Mouse (Mus musculus): ENCODE data around the gene Poldip2. TPM values are rescaled to one million over a fixed set of nuclear protein-coding genes. Genes with fewer than 3 reads are reported as not detected.

Gene Poldip2
- polyA plus RNA-seq, 1 experiment, result 190 TPM

DNA sequence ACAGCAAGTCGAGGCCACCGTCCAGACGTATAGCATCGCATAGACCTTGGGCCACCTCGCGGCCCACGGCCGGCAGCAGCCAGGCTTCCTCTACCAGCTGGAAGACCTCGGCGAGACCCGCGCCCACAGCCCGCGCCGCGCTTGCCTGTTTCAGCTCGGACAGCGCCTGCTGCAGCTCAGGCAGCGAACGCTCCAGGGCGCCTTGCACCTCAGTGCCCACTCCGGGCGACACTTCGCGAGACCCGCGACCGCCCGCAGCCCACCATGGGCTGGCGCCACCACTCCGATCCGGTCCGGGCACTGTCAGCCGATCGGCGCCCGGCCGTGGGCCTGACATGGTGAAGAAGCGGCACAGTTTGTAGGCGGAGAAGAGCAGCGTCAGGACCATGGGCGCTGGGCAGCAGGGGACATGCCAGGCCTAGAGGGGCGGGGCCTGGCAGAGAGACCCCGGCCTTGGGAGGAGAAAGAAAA, 14.9 kb upstream of the Poldip2 start:
- Histone ChIP-seq H3K4me1 (ENCODE audit: control insufficient read depth, insufficient read depth, insufficient read length, low read length) (no peaks in the 10 kb centered on the region), H3K4me3 (ENCODE audit: insufficient read depth, low read depth, low read length) (peak overlapping the region; percentile 44), H3K27ac (replicated peaks; ENCODE audit: low read depth, low read length) (no peak overlapping the region)

- Histone ChIP-seq H3K4me3 (ENCODE audit: insufficient read depth, low read depth, low read length) (peak within 1 kb of the TSS; percentile 61), H3K27ac (replicated peaks; ENCODE audit: low read depth, low read length) (no peak within 1 kb of the TSS), H3K4me1 (ENCODE audit: control insufficient read depth, insufficient read depth, insufficient read length, low read length) (no peaks in the 10 kb centered on the region)
Observed at GRCm38 (mm10) chr11:78497544-78498522, 14.2 kb upstream of the Poldip2 start, which contains the start of gene Sarm1. Gene Sarm1 (minus strand): TSS chr11:78497754.

- Histone ChIP-seq H3K27ac (replicated peaks; ENCODE audit: low read depth, low read length) (peak within 1 kb of the TSS; percentile 35; the same call in 1 of the 2 replicates), H3K4me3 (ENCODE audit: insufficient read depth, low read depth, low read length) (peak within 1 kb of the TSS; percentile 61), H3K4me1 (ENCODE audit: control insufficient read depth, insufficient read depth, insufficient read length, low read length) (no peaks in the 10 kb centered on the region)
Observed at GRCm38 (mm10) chr11:78499004-78499403, 13.0 kb upstream of the Poldip2 start, which contains the start of gene Vtn. Gene Vtn (plus strand): TSS chr11:78499091.

GRCm38 (mm10) chr11:78499543-78499942, 12.4 kb upstream of the Poldip2 start:
- Histone ChIP-seq H3K4me1 (ENCODE audit: control insufficient read depth, insufficient read depth, insufficient read length, low read length) (no peaks in the 10 kb centered on the region), H3K4me3 (ENCODE audit: insufficient read depth, low read depth, low read length) (peak overlapping the region; percentile 32), H3K27ac (replicated peaks; ENCODE audit: low read depth, low read length) (no peak overlapping the region)

DNA sequence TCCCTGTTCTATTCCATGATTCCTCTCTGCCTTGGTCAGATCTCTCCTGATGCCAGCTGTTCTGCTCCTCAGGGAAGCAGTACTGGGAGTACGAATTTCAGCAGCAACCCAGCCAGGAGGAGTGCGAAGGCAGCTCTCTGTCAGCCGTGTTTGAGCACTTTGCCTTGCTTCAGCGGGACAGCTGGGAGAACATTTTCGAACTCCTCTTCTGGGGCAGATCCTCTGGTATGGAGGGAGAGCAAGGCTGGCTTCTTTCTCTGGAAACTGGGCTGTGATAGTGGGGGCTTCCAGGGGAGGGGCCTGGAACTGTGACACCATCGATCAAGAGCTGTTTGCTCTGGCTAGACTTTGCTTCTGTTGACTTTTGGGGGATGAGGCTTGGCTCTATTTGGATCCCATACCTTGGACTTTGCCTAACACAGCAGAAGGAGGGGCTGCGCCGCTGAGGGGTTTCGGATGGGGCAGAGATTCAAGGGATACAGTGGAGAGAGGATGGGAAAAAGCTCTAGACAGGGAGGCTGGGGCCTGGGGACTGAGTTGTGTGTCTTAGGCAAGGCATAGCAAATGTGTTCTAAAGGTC, 11.3 kb upstream of the Poldip2 start:
- Histone ChIP-seq H3K27ac (replicated peaks; ENCODE audit: low read depth, low read length) (no peak overlapping the region), H3K4me3 (ENCODE audit: insufficient read depth, low read depth, low read length) (no peak overlapping the region), H3K4me1 (ENCODE audit: control insufficient read depth, insufficient read depth, insufficient read length, low read length) (no peaks in the 10 kb centered on the region)

DNA sequence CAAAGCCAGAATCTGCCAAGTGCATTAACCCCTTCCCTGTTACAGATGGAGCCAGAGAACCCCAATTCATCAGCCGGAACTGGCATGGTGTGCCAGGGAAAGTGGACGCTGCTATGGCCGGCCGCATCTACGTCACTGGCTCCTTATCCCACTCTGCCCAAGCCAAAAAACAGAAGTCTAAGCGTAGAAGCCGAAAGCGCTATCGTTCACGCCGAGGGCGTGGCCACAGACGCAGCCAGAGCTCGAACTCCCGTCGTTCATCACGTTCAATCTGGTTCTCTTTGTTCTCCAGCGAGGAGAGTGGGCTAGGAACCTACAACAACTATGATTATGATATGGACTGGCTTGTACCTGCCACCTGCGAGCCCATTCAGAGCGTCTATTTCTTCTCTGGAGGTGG, 10.5 kb upstream of the Poldip2 start:
- H3K4me1 ChIP-seq (ENCODE audit: control insufficient read depth, insufficient read depth, insufficient read length, low read length), result no peaks in the 10 kb centered on the region
- H3K27ac ChIP-seq (replicated peaks; ENCODE audit: low read depth, low read length), result no peak overlapping the region
- no peak overlapping the region for H3K4me3 ChIP-seq (ENCODE audit: insufficient read depth, low read depth, low read length)

DNA sequence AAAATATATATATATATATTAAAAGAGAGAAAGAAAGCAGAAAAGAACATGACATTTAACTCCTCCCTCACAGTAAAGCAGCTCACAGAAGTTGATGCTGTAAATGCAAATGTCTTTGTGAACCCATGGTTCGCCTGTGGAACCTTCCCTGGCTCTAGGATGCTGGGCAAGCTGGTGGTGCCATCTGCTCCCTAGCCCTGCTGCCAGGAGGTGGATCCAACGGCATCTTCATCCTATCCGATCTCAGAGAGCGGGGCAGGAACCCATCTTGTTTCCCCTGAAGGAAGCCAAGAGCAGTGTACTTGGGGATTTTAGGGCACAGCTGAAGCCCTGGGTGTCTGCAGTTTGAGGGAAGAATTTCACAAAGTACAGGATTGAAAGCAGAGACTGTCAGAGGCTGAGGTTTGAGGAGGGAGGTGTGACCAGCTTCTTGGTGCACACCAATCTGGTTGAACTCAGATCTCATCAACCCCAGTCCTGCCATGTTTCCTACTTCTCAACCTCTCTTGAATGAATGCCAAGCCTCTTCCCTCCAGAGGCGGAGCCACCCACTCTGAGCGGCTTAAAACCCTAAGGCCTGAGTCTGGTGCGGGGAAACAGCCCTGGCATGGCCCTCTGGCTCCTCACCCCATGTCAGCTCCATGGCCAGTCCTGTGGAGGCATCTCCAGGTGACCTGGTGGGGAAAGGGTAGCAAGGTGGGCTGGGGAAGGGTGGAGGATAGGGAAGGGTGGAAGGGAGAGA, 8.9 kb upstream of the Poldip2 start, which contains the start of gene Sebox:
Sebox (plus strand) TSS at position 539 of the 742 bp plus-strand sequence.
- no peaks in the 10 kb centered on the region for H3K4me1 ChIP-seq (ENCODE audit: control insufficient read depth, insufficient read depth, insufficient read length, low read length)
- H3K4me3 ChIP-seq (ENCODE audit: insufficient read depth, low read depth, low read length), result no peak within 1 kb of the TSS
- H3K27ac ChIP-seq (replicated peaks; ENCODE audit: low read depth, low read length), result no peak within 1 kb of the TSS

- H3K27ac ChIP-seq (replicated peaks; ENCODE audit: low read depth, low read length), result no peak overlapping the region
- H3K4me1 ChIP-seq (ENCODE audit: control insufficient read depth, insufficient read depth, insufficient read length, low read length), result no peaks in the 10 kb centered on the region
- no peak overlapping the region for H3K4me3 ChIP-seq (ENCODE audit: insufficient read depth, low read depth, low read length)
Observed at GRCm38 (mm10) chr11:78505430-78505829, 6.6 kb upstream of the Poldip2 start.

DNA sequence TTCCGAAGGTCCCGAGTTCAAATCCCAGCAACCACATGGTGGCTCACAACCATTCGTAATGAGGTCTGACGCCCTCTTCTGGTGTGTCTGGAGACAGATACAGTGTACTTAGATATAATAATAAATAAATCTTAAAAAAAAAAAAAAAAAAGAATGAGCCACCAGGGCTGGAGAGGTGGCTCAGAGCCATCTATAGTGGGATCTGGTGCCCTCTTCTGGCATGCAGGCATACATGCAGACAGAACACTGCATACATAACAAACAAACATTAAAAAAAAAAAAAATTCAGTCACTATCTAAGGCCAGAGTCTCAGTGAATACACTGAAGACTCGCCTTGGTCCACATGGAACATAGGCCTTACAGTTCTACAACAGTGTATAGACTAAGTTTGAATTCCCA, 2.8 kb upstream of the Poldip2 start:
- no peaks in the 10 kb centered on the region for H3K4me1 ChIP-seq (ENCODE audit: control insufficient read depth, insufficient read depth, insufficient read length, low read length)
- H3K27ac ChIP-seq (replicated peaks; ENCODE audit: low read depth, low read length), result no peak overlapping the region
- no peak overlapping the region for H3K4me3 ChIP-seq (ENCODE audit: insufficient read depth, low read depth, low read length)

- no peak overlapping the region for H3K27ac ChIP-seq (replicated peaks; ENCODE audit: low read depth, low read length)
Observed at GRCm38 (mm10) chr11:78513106-78513790, 1.3 kb downstream of the Poldip2 start.

GRCm38 (mm10) chr11:78515549-78516325, 3.7 kb downstream of the Poldip2 start:
- Histone ChIP-seq H3K4me1 (ENCODE audit: control insufficient read depth, insufficient read depth, insufficient read length, low read length) (no peaks in the 10 kb centered on the region), H3K4me3 (ENCODE audit: insufficient read depth, low read depth, low read length) (no peak overlapping the region)

More at GRCm38 (mm10) chr11:78513106-78513790, 1.3 kb downstream of the Poldip2 start:
- no peaks in the 10 kb centered on the region for H3K4me1 ChIP-seq (ENCODE audit: control insufficient read depth, insufficient read depth, insufficient read length, low read length)
- no peak overlapping the region; the same call in 1 of the 2 replicates for H3K4me3 ChIP-seq (ENCODE audit: insufficient read depth, low read depth, low read length)

GRCm38 (mm10) chr11:78518931-78519330, 6.9 kb downstream of the Poldip2 start:
- Histone ChIP-seq H3K4me1 (ENCODE audit: control insufficient read depth, insufficient read depth, insufficient read length, low read length) (no peaks in the 10 kb centered on the region), H3K4me3 (ENCODE audit: insufficient read depth, low read depth, low read length) (no peak overlapping the region), H3K27ac (replicated peaks; ENCODE audit: low read depth, low read length) (no peak overlapping the region)

More at GRCm38 (mm10) chr11:78515549-78516325, 3.7 kb downstream of the Poldip2 start:
- H3K27ac ChIP-seq (replicated peaks; ENCODE audit: low read depth, low read length), result no peak overlapping the region

DNA sequence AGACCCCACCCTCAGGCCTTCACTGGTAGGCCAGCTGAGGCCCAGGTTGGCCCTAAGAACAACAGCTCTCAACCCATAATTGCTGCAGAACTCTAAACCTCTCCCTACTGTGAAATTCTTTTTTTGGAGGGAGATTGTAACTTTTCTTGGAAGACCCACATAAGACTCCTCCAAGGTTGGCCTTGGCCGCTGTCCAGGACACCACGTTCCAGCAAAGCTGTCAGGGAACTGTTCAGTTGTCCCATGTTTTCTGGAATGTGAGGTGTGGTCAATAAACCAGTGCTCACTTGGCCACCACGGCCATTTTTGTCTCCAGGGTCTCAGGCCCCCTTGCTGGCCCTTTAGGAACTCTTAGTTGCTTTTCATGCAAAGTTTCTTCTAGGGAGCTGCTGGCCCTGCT, 9.9 kb downstream of the Poldip2 start:
- no peak overlapping the region for H3K27ac ChIP-seq (replicated peaks; ENCODE audit: low read depth, low read length)
- no peak overlapping the region for H3K4me3 ChIP-seq (ENCODE audit: insufficient read depth, low read depth, low read length)

More for the DNA sequence above, 9.9 kb downstream of the Poldip2 start:
- no peaks in the 10 kb centered on the region for H3K4me1 ChIP-seq (ENCODE audit: control insufficient read depth, insufficient read depth, insufficient read length, low read length)
